Mouse (Mus musculus) bone marrow macrophage, adult 2 months (primary cell): ENCODE measurements around the gene Zfp750. TPM values are rescaled to one million over a fixed set of nuclear protein-coding genes. Genes with fewer than 3 reads are reported as not detected.

ENCODE experiments used
- H3K27ac ChIP-seq: 2 replicates; pipeline ENCODE4 v1.5.1; 2012; ENCODE audit warnings: low read depth, low read length; ENCODE audit not compliant: insufficient read depth
- H3K4me1 ChIP-seq: 2 replicates; pipeline ENCODE4 v1.6.1; 2012; ENCODE audit warnings: low read length; ENCODE audit not compliant: control insufficient read depth, insufficient read depth
- H3K4me3 ChIP-seq: 2 replicates; pipeline ENCODE4 v1.5.1; 2012; ENCODE audit warnings: mild to moderate bottlenecking, low read length, moderate library complexity; ENCODE audit not compliant: insufficient read depth
- CTCF ChIP-seq: IDR thresholded peaks from 2 replicates; pipeline ENCODE4 v1.5.1; 2012; ENCODE audit warnings: low read depth, mild to moderate bottlenecking, low read length, moderate library complexity
- POLR2A ChIP-seq: IDR thresholded peaks from 2 replicates; pipeline ENCODE4 v1.6.1; 2012; ENCODE audit warnings: mild to moderate bottlenecking, low read depth, low read length, borderline replicate concordance
- polyA plus RNA-seq: library from polyadenylated mRNA; stranded (reverse); fragments of >200 nt; gene quantifications from 2 replicates; pipeline ENCODE4 v1.2.4, GENCODE M21; 2012; ENCODE audit not compliant: missing spikeins, insufficient read depth, insufficient read length

The Zfp750 gene
- polyA plus RNA-seq, 1 experiment = not detected

DNA sequence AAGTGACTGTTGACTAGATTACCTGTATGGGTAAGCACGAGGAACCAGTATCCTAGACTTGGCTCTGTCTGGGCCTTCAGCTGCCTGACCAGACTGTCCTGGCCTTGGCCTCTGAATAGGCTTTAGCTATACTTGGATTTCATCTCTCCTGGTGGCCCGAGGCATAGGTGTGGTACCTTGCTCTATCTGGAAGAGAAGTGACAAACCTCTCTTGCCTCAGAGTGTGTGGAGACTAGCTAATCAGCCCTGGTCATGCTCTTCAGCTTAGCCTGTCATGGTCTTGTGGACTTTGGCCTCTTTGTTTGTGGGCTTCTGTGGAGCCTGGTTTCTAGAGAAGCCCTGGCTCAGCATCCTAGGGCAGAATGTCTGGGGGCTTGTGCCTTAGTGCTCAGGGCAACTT is 38.0 kb downstream of the Zfp750 start:
- no peak overlapping the region for H3K27ac ChIP-seq
- no peak overlapping the region for H3K4me3 ChIP-seq
- TF ChIP-seq POLR2A = no peak
- TF ChIP-seq CTCF = no peak
- peaks cover 4% of the 10 kb centered on the region for H3K4me1 ChIP-seq

DNA sequence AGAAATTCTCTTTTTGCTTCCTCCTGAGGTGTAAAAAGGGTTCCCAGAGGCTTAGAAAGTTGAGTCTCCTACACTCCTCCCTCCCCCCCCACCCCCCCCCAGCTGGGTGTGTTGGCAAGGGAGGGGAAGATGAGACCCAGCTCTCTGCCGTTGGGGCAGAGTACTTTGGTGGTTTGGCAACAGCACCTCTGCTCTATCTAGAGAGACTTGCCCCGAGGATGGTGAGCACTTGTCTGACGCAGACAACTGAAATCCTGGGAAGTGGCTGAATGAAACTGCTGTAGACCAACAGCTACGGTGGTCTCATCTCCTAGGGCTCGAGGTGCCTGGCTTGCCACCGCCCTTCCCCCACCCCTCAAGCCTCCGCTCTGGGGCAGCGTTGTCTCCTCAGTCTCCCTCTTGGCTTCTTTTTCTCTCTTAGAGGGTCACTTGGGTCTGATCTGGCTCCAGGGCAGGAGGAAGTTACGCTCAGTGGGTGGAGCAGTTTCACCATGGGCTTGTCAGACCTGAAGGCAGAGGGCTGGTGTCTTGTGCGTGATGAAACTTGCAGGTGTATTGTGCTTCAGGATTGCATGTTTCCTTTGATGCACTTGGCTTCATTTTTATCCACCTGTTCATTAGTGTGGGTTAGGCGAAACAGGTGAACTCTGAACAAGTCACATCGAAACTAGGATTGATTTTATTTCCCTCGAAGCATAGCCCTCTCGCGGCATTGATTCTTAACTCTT is 39.5 kb downstream of the Zfp750 start:
- H3K27ac ChIP-seq = no peak overlapping the region

GRCm38 (mm10) chr11:121475699-121476415 is 43.3 kb downstream of the Zfp750 start:
- no peak overlapping the region for H3K4me3 ChIP-seq
- TF ChIP-seq CTCF = peak; percentile 87
- no peak for TF ChIP-seq POLR2A
- no peak overlapping the region for H3K27ac ChIP-seq
- peaks cover 25% of the 10 kb centered on the region for H3K4me1 ChIP-seq

More for the DNA sequence above, 39.5 kb downstream of the Zfp750 start:
- TF ChIP-seq POLR2A (no peak), CTCF (no peak)
- peaks cover 10% of the 10 kb centered on the region for H3K4me1 ChIP-seq
- no peak overlapping the region for H3K4me3 ChIP-seq

GRCm38 (mm10) chr11:121474831-121475230 is 44.3 kb downstream of the Zfp750 start:
- peaks cover 29% of the 10 kb centered on the region for H3K4me1 ChIP-seq
- H3K27ac ChIP-seq = peak overlapping the region; percentile 17; the same call in 1 of the 2 replicates
- H3K4me3 ChIP-seq = no peak overlapping the region
- TF ChIP-seq CTCF (no peak), POLR2A (no peak)

DNA sequence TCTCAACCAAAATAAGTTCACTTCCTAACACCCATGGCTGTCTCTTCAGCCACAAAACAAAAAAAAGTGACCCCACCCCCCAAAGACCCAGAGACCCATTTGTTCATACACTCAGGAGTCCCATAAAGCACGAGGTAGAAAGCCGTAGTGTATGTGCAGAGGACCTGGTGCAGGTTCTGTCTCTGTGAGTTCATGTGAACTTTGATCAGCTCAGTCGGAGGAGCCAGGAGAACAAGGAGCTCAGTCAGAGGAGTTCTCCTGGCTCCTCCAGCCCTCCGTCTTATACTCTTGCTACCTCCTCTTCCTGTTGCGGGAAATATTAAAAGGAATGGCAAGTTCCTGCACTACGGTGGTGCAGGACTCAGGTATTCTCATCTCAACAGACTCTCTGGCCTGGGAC is 51.7 kb downstream of the Zfp750 start:
- peaks cover 9% of the 10 kb centered on the region for H3K4me1 ChIP-seq
- H3K27ac ChIP-seq = no peak overlapping the region
- H3K4me3 ChIP-seq = no peak overlapping the region
- no peak for TF ChIP-seq CTCF
- TF ChIP-seq POLR2A = no peak

Other genes with a start within 250 kb of the Zfp750 start
- gene Wdr45b, start 164.9 kb downstream of the Zfp750 start, polyA plus RNA-seq = 50.5 and 52.2 TPM in 2 replicates
- not detected in 2 replicates for gene Rab40b, start 131.1 kb downstream of the Zfp750 start, polyA plus RNA-seq
- 9.2 and 10.4 TPM in 2 replicates for gene Fn3krp, start 97.9 kb downstream of the Zfp750 start, polyA plus RNA-seq
- gene Fn3k, start 84.4 kb downstream of the Zfp750 start, polyA plus RNA-seq = 0.46 and 0.73 TPM in 2 replicates
- gene Tbcd, start 67.4 kb downstream of the Zfp750 start, polyA plus RNA-seq = 25.2 and 27.4 TPM in 2 replicates
- gene B3gntl1, start 153.8 kb upstream of the Zfp750 start, polyA plus RNA-seq = 5.5 and 5.7 TPM in 2 replicates
- 200 and 216 TPM in 2 replicates for gene Metrnl, start 182.2 kb upstream of the Zfp750 start, polyA plus RNA-seq